Mouse (Mus musculus): ENCODE measurements around the gene Gm9045. TPM values are rescaled to one million over a fixed set of nuclear protein-coding genes. Genes with fewer than 3 reads are reported as not detected.

Gm9045 gene
- polyA plus RNA-seq (2015; fragmentation: Illumina TruSeq; extraction: RNeasy Lipid Tissue Mini Kit (QIAGEN cat#74804); ENCODE audit: insufficient read depth, low replicate concordance), result 0.14 TPM

DNA sequence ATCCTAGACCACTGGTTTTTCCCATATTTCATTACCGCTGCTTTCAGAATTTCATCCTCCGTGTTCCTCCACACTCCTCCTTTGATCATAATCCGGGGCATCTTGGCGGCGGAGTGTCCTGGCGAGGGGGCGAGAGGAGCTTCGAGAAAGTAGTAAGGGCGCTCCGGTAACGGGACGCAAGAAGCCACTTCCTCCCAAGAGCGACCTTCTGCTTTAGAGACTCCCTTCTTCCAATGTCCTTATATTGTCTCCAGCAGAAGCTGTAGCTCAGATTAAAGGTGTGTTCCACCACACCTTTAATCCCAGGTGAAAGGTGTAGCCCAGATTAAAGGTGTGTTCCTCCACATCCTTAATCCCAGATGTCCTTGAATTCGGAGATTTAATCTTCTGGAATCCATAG is at the start of gene Gm9045:
TSS of gene Gm9045 (minus strand) at position 101 of the 400 bp plus-strand sequence.

DNA sequence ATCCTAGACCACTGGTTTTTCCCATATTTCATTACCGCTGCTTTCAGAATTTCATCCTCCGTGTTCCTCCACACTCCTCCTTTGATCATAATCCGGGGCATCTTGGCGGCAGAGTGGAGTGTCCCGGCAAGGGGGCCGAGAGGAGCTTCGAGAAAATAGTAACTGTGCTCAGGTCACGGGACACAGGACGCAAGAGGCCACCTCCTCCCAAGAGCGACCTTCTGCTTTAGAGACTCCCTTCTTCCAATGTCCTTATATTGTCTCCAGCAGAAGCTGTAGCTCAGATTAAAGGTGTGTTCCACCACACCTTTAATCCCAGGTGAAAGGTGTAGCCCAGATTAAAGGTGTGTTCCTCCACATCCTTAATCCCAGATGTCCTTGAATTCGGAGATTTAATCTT is 16.4 kb upstream of the Gm9045 start, which contains the start of gene Gm9049:
TSS of gene Gm9049 (minus strand) at position 101 of the 400 bp plus-strand sequence.

DNA sequence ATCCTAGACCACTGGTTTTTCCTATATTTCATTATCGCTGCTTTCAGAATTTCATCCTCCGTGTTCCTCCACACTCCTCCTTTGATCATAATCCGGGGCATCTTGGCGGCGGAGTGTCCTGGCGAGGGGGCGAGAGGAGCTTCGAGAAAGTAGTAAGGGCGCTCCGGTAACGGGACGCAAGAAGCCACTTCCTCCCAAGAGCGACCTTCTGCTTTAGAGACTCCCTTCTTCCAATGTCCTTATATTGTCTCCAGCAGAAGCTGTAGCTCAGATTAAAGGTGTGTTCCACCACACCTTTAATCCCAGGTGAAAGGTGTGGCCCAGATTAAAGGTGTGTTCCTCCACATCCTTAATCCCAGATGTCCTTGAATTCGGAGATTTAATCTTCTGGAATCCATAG is 10.9 kb upstream of the Gm9045 start, which contains the start of gene Gm9048:
TSS of gene Gm9048 (minus strand) at position 101 of the 400 bp plus-strand sequence.

DNA sequence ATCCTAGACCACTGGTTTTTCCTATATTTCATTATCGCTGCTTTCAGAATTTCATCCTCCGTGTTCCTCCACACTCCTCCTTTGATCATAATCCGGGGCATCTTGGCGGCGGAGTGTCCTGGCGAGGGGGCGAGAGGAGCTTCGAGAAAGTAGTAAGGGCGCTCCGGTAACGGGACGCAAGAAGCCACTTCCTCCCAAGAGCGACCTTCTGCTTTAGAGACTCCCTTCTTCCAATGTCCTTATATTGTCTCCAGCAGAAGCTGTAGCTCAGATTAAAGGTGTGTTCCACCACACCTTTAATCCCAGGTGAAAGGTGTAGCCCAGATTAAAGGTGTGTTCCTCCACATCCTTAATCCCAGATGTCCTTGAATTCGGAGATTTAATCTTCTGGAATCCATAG is 5.5 kb upstream of the Gm9045 start, which contains the start of gene Gm9046:
TSS of gene Gm9046 (minus strand) at position 101 of the 400 bp plus-strand sequence.

DNA sequence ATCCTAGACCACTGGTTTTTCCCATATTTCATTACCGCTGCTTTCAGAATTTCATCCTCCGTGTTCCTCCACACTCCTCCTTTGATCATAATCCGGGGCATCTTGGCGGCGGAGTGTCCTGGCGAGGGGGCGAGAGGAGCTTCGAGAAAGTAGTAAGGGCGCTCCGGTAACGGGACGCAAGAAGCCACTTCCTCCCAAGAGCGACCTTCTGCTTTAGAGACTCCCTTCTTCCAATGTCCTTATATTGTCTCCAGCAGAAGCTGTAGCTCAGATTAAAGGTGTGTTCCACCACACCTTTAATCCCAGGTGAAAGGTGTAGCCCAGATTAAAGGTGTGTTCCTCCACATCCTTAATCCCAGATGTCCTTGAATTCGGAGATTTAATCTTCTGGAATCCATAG is 5.3 kb downstream of the Gm9045 start, which contains the start of gene Gm9044:
TSS of gene Gm9044 (minus strand) at position 101 of the 400 bp plus-strand sequence.

DNA sequence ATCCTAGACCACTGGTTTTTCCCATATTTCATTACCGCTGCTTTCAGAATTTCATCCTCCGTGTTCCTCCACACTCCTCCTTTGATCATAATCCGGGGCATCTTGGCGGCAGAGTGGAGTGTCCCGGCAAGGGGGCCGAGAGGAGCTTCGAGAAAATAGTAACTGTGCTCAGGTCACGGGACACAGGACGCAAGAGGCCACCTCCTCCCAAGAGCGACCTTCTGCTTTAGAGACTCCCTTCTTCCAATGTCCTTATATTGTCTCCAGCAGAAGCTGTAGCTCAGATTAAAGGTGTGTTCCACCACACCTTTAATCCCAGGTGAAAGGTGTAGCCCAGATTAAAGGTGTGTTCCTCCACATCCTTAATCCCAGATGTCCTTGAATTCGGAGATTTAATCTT is 10.8 kb downstream of the Gm9045 start, which contains the start of gene Gm9040:
TSS of gene Gm9040 (minus strand) at position 101 of the 400 bp plus-strand sequence.

DNA sequence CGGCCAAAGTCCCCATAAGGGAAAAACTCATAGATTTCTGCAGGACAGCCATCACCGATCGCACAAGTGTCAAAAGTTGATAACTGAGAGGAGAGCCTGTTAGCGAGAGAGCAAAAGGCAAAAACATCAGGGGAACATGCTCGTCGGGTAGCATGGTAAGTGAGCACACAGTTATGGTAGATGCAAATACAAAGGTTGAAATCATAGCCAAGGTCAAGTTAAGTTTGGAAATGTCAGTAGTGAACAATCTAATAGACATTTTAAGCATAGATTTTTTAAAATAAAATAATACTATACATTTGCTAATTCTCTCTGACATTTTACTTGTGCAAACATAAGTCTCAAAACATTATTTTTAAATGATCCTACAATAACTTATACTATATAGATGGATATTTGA is 42.7 kb downstream of the Gm9045 start, which contains the start of gene Iltifb:
TSS of gene Iltifb (minus strand) at position 101 of the 400 bp plus-strand sequence.

Other genes with a start within 250 kb of the Gm9045 start
- gene Mdm1, start 196.0 kb downstream of the Gm9045 start, polyA plus RNA-seq (2015; fragmentation: Illumina TruSeq; extraction: RNeasy Lipid Tissue Mini Kit (QIAGEN cat#74804); ENCODE audit: insufficient read depth, low replicate concordance), result 11.2 TPM
- gene Il22, start 132.9 kb downstream of the Gm9045 start, polyA plus RNA-seq (2015; fragmentation: Illumina TruSeq; extraction: RNeasy Lipid Tissue Mini Kit (QIAGEN cat#74804); ENCODE audit: insufficient read depth, low replicate concordance), result not detected
- gene Gm32717, start 97.1 kb downstream of the Gm9045 start, polyA plus RNA-seq (2015; fragmentation: Illumina TruSeq; extraction: RNeasy Lipid Tissue Mini Kit (QIAGEN cat#74804); ENCODE audit: insufficient read depth, low replicate concordance), result not detected
- gene Gm32802, start 79.1 kb downstream of the Gm9045 start, polyA plus RNA-seq (2015; fragmentation: Illumina TruSeq; extraction: RNeasy Lipid Tissue Mini Kit (QIAGEN cat#74804); ENCODE audit: insufficient read depth, low replicate concordance), result not detected
- gene Iltifb, start 42.8 kb downstream of the Gm9045 start, polyA plus RNA-seq (2015; fragmentation: Illumina TruSeq; extraction: RNeasy Lipid Tissue Mini Kit (QIAGEN cat#74804); ENCODE audit: insufficient read depth, low replicate concordance), result not detected
- gene Gm9040, start 10.9 kb downstream of the Gm9045 start, polyA plus RNA-seq (2015; fragmentation: Illumina TruSeq; extraction: RNeasy Lipid Tissue Mini Kit (QIAGEN cat#74804); ENCODE audit: insufficient read depth, low replicate concordance), result not detected
- gene Gm9044, start 5.4 kb downstream of the Gm9045 start, polyA plus RNA-seq (2015; fragmentation: Illumina TruSeq; extraction: RNeasy Lipid Tissue Mini Kit (QIAGEN cat#74804); ENCODE audit: insufficient read depth, low replicate concordance), result not detected
- not detected for gene Gm9046, start 5.4 kb upstream of the Gm9045 start, polyA plus RNA-seq (2015; fragmentation: Illumina TruSeq; extraction: RNeasy Lipid Tissue Mini Kit (QIAGEN cat#74804); ENCODE audit: insufficient read depth, low replicate concordance)
- gene Gm9048, start 10.8 kb upstream of the Gm9045 start, polyA plus RNA-seq (2015; fragmentation: Illumina TruSeq; extraction: RNeasy Lipid Tissue Mini Kit (QIAGEN cat#74804); ENCODE audit: insufficient read depth, low replicate concordance), result not detected
- gene Gm9049, start 16.3 kb upstream of the Gm9045 start, polyA plus RNA-seq (2015; fragmentation: Illumina TruSeq; extraction: RNeasy Lipid Tissue Mini Kit (QIAGEN cat#74804); ENCODE audit: insufficient read depth, low replicate concordance), result 0.14 TPM
- gene Ifng, start 103.2 kb upstream of the Gm9045 start, polyA plus RNA-seq (2015; fragmentation: Illumina TruSeq; extraction: RNeasy Lipid Tissue Mini Kit (QIAGEN cat#74804); ENCODE audit: insufficient read depth, low replicate concordance), result 1.8 TPM

Data from spleen, adult 10 weeks (tissue).